Mouse (Mus musculus) cortical plate, adult 2 months (tissue): ENCODE measurements at regions not wholly inside any gene's neighbourhood (a gene's known extent, or its start where the extent isn't known, plus 50 kb on each side); places are given as distances from the start of the nearest gene placed in this dataset.

Source experiments
- CTCF ChIP-seq: fragments of 200-500 bp; IDR thresholded peaks from 2 replicates; pipeline ENCODE4 v1.5.1; 2011; ENCODE audit warnings: mild to moderate bottlenecking, control low read depth, low read length; ENCODE audit not compliant: insufficient read depth; ENCODE audit errors: extremely low read depth
- POLR2A ChIP-seq: fragments of 200-500 bp; IDR thresholded peaks from 2 replicates; pipeline ENCODE4 v1.6.1; 2011; ENCODE audit warnings: mild to moderate bottlenecking, low read length, control low read depth; ENCODE audit not compliant: insufficient read depth; ENCODE audit errors: extremely low read depth

DNA sequence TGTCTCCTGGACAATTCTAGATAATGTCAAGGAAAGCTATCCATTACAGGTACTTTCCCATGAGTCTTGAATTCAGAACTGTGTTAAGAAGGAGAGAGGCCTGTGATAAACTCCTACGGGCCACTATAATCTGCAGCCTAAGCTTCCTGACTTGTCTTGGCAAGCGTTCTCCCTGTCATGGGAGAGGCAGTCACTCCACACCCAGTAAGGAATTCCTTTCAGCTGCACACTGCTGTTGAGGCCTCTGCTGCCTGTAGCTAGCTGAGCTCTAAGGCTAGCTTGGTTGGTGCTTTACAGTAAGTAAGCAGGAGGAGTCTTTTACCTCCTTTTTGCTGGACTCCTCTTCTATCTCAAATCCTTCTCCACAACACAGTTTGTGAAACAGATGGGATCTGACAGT, 224.2 kb downstream of the Nucb2 start:
- no peak for TF ChIP-seq CTCF
- no peak for TF ChIP-seq POLR2A
